ENCODE assay signal across 18 mouse cellular contexts in the genomic region with DNA sequence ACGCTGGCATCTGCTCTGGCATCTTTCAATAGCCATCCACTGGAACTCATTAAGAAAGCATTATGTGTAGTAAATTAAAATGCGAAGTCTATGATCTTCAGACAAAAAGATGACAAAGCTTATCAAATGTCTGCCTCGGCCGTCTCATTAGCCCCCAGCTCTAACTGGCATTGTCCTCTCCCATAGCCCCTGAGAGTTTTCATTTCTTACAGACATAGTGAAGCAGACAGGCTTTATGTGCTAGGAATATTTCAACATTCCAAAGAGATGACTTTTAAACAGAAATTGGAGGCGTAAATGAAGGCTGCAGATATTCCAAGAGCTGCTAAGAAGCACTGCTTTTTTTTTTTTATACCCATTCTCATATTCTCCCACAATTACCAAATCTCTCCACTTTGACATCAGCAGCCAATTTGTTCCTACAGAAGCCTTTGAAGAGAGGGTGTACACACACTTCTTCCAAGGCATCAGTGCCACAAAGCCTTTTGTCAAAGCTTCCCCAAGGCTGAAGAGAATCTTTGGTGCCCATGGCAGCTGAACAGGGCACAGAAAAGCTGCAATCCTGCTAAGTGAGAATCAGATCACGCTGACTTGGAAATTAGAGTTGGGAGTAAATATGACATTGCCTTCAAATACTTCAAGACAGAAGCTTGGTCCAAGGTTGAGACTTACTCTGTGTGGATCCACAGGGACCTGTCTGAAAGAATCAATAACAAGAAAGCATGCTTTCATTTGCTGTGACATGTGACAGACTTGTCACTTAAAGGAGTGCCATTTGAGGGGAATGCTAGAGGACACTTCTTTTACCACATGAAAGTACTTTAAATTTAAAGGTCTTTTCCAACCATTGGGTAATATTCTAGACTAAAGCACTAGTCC.
DNase-seq lines count a peak whose midpoint lies in the region; ATAC-seq and TF ChIP-seq lines count a peak whose summit lies in the region.
"Had no signal": no experiment of that assay in that cellular context is flagged by ENCODE, and none has a peak within 500 bp of the region (broad histone marks: within the 10 kb centered on the region; RNA-seq: fewer than 3 reads in every experiment).

No protein-coding gene starts in this region.

- TF ChIP-seq CTCF in hindbrain, postnatal 0 days (IDR thresholded peaks at IDR 0.05; ENCODE audit: low read depth), result no peak

- no peak overlapping the region for H3K4me3 ChIP-seq in neural tube, embryonic 13.5 days
- no peak overlapping the region for H3K4me3 ChIP-seq in forebrain, embryonic 14.5 days (ENCODE audit: low read depth, low read length)
- no peak overlapping the region for H3K4me3 ChIP-seq in hindbrain, postnatal 0 days (ENCODE audit: low read length)
- no peak overlapping the region for H3K4me3 ChIP-seq in neural tube, embryonic 15.5 days (replicated peaks)
- H3K4me3 ChIP-seq: left cerebral cortex, adult 2 months; megakaryocyte, embryonic 14.5 days had no signal

- H3K27me3 ChIP-seq in neural tube, embryonic 13.5 days, result no peaks in the 10 kb centered on the region
- H3K27me3 ChIP-seq in forebrain, embryonic 14.5 days (replicated peaks; ENCODE audit: control insufficient read depth, insufficient read depth, low read length), result no peaks in the 10 kb centered on the region
- no peaks in the 10 kb centered on the region for H3K27me3 ChIP-seq in hindbrain, postnatal 0 days (ENCODE audit: insufficient read depth, low read length)
- H3K27me3 ChIP-seq in neural tube, embryonic 15.5 days (replicated peaks), result no peaks in the 10 kb centered on the region
- H3K27me3 ChIP-seq: megakaryocyte, embryonic 14.5 days had no signal

- H3K4me2 ChIP-seq in neural tube, embryonic 13.5 days, result no peak overlapping the region
- no peak overlapping the region for H3K4me2 ChIP-seq in forebrain, embryonic 14.5 days (ENCODE audit: low read length)
- H3K4me2 ChIP-seq in hindbrain, postnatal 0 days (ENCODE audit: low read depth, low read length), result no peak overlapping the region
- 0 out of 2 replicates have a peak overlapping the region, but pooled peaks have one; percentile 2 for H3K4me2 ChIP-seq in neural tube, embryonic 15.5 days
- H3K4me2 ChIP-seq: heart, embryonic 11.5 days; liver, embryonic 11.5 days had no signal

- no peak overlapping the region for H3K9ac ChIP-seq in neural tube, embryonic 13.5 days
- no peak overlapping the region for H3K9ac ChIP-seq in forebrain, embryonic 14.5 days (ENCODE audit: low read length)
- no peak overlapping the region for H3K9ac ChIP-seq in hindbrain, postnatal 0 days (replicated peaks; ENCODE audit: low read length)
- no peak overlapping the region for H3K9ac ChIP-seq in neural tube, embryonic 15.5 days (replicated peaks)

- H3K36me3 ChIP-seq in neural tube, embryonic 13.5 days, result no peaks in the 10 kb centered on the region
- no peaks in the 10 kb centered on the region for H3K36me3 ChIP-seq in forebrain, embryonic 14.5 days (ENCODE audit: control insufficient read depth, insufficient read depth, low read length)
- H3K36me3 ChIP-seq in hindbrain, postnatal 0 days (ENCODE audit: insufficient read depth, low read length), result no peaks in the 10 kb centered on the region
- no peaks in the 10 kb centered on the region for H3K36me3 ChIP-seq in neural tube, embryonic 15.5 days

- DNase-seq in neural tube, embryonic 10.5 days (ENCODE audit: extremely low spot score, low spot score), result no peak
- DNase-seq in forebrain, embryonic 14.5 days (ENCODE audit: low spot score), result peak; percentile 65
- DNase-seq in hindbrain, postnatal 0 days (ENCODE audit: low spot score), result peak; percentile 46
- DNase-seq in adrenal gland, adult 2 months, result no peak
- DNase-seq: cerebellum, adult 9-11 months; heart, postnatal 10 days; kidney, postnatal 4 days; layer of hippocampus, adult 9-11 months; lung, adult 18-20 months; lung, postnatal 14 days; thymus, postnatal 25 days had no signal

- peak overlapping the region; percentile 61; the same call in 1 of the 2 replicates for H3K27ac ChIP-seq in neural tube, embryonic 13.5 days (replicated peaks)
- peak overlapping the region; percentile 17; the same call in 1 of the 2 replicates for H3K27ac ChIP-seq in forebrain, embryonic 14.5 days (ENCODE audit: low read depth, low read length)
- no peak overlapping the region for H3K27ac ChIP-seq in hindbrain, postnatal 0 days
- no peak overlapping the region for H3K27ac ChIP-seq in neural tube, embryonic 15.5 days (replicated peaks)
- H3K27ac ChIP-seq: left cerebral cortex, adult 2 months had no signal

- WGBS in neural tube, embryonic 13.5 days, result 56% methylated on average over 6 of the region's 6 CpGs
- 15% methylated on average over 6 of the region's 6 CpGs for WGBS in forebrain, embryonic 14.5 days
- WGBS in hindbrain, postnatal 0 days, result 27% methylated on average over 6 of the region's 6 CpGs
- WGBS in neural tube, embryonic 15.5 days, result 48% methylated on average over 6 of the region's 6 CpGs

- H3K4me1 ChIP-seq in neural tube, embryonic 13.5 days (replicated peaks), result peaks cover 29% of the 10 kb centered on the region
- H3K4me1 ChIP-seq in forebrain, embryonic 14.5 days (ENCODE audit: control insufficient read depth, insufficient read depth, low read length), result peaks cover 28% of the 10 kb centered on the region
- H3K4me1 ChIP-seq in hindbrain, postnatal 0 days (ENCODE audit: insufficient read depth, low read length), result no peaks in the 10 kb centered on the region; the same call in 1 of the 2 replicates
- H3K4me1 ChIP-seq in neural tube, embryonic 15.5 days, result peaks cover 10% of the 10 kb centered on the region

- no peaks in the 10 kb centered on the region for H3K9me3 ChIP-seq in neural tube, embryonic 13.5 days
- H3K9me3 ChIP-seq in forebrain, embryonic 14.5 days (replicated peaks; ENCODE audit: control insufficient read depth, low read length), result no peaks in the 10 kb centered on the region
- H3K9me3 ChIP-seq in hindbrain, postnatal 0 days (ENCODE audit: low read length), result no peaks in the 10 kb centered on the region
- no peaks in the 10 kb centered on the region for H3K9me3 ChIP-seq in neural tube, embryonic 15.5 days (replicated peaks)
- H3K9me3 ChIP-seq: megakaryocyte, embryonic 14.5 days had no signal

- peak; percentile 51; the same call in 1 of the 2 replicates for ATAC-seq in neural tube, embryonic 13.5 days (ENCODE audit: low read depth)
- ATAC-seq in forebrain, embryonic 14.5 days, result peak; percentile 51
- ATAC-seq in hindbrain, postnatal 0 days, result peak; percentile 51
- ATAC-seq in neural tube, embryonic 15.5 days (ENCODE audit: low FRiP score), result peak; percentile 21; the same call in 1 of the 2 replicates
- no peak for ATAC-seq in megakaryocyte, adult 5-6 weeks (ENCODE audit: poor library complexity, severe bottlenecking)

Comparison
In these comparisons a context has a peak if more than half of its experiments do, and no peak if none do; other contexts are left out.
1. H3K27ac ChIP-seq: peak in neural tube, embryonic 13.5 days (single experiment) and forebrain, embryonic 14.5 days (single experiment); none in hindbrain, postnatal 0 days (single experiment) and neural tube, embryonic 15.5 days (single experiment).
2. DNase-seq: peak in forebrain, embryonic 14.5 days (single experiment) and hindbrain, postnatal 0 days (single experiment); none in neural tube, embryonic 10.5 days (single experiment) and adrenal gland, adult 2 months (single experiment).